Mouse (Mus musculus) neural tube, postnatal 0 days (tissue): Measurements from ENCODE around the gene Adgrb3. TPM values are rescaled to one million over a fixed set of nuclear protein-coding genes. Genes with fewer than 3 reads are reported as not detected.

ENCODE experiments used
- polyA plus RNA-seq: library from polyadenylated mRNA; unstranded; fragments of >200 nt; fragmentation: Nextera tagmentation; extraction: Ambion mirVana; gene quantifications from 2 replicates; pipeline ENCODE4 v1.2.1, GENCODE M21; 2015

Adgrb3 gene
- 42.8 and 46.5 TPM in 2 replicates for polyA plus RNA-seq

GRCm38 (mm10) chr1:25828971-25829920, at the start of gene Adgrb3:
Gene Adgrb3, minus strand, starts transcription at chr1:25829707.

